Mouse (Mus musculus): Measurements from ENCODE around the gene Olfr196.
"Not testable (repeated sequence)": the region's sequence is repeated elsewhere in the genome, so short reads cannot be mapped to it uniquely, and the experiment has no call there.

- not testable (repeated sequence) for TF ChIP-seq POLR2A (IDR thresholded peaks at IDR 0.05; ENCODE audit: borderline replicate concordance, insufficient read depth, low read length); CTCF (IDR thresholded peaks at IDR 0.05; ENCODE audit: borderline replicate concordance, insufficient read depth, low read depth, low read length)
Measured at GRCm38 (mm10) chr16:59219667-59220066, 49.4 kb upstream of the Olfr196 start, which contains the start of gene Olfr199.

Data from cerebellum, adult 2 months (tissue).